Mouse (Mus musculus): ENCODE results near the gene Gm16867.
"Not testable (repeated sequence)": the region's sequence is repeated elsewhere in the genome, so short reads cannot be mapped to it uniquely, and the experiment has no call there.

GRCm38 (mm10) chr14:69440955-69441354 lies 62.2 kb downstream of the Gm16867 start:
- not testable (repeated sequence) for TF ChIP-seq CTCF (IDR thresholded peaks at IDR 0.05; ENCODE audit: low read depth, low read length); GATA1 (IDR thresholded peaks at IDR 0.05; ENCODE audit: borderline replicate concordance, low read length); TAL1 (conservative IDR thresholded peaks at IDR 0.05; ENCODE audit: low read depth, low read length)

Data from G1E (cell line).